Mouse (Mus musculus): ENCODE results near the gene Flt3. TPM values are rescaled to one million over a fixed set of nuclear protein-coding genes. Genes with fewer than 3 reads are reported as not detected.

The Flt3 gene
- polyA plus RNA-seq, 1 experiment from 2014 or later, result 1.9 TPM

DNA sequence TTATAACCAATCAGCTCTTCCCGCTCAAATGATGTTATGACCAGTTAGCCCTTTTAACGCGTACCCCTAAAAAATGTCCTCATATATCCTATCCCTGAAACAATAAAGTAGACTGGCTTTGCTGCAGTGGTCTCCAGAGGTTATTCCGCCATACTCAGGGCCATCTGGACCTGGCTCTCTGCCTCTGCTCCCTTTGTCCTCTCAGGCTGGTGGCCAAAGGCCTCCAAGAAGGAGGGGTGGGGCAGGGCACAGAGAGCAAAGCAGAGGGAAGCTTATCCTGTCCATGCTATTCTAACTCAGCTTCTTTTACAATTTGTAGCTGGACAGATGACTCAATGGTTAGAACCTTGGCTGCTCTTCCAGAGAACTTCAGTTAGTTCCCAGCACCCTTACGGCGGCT lies 32.1 kb downstream of the Flt3 start:
- 91% methylated on average over 6 of the region's 6 CpGs for WGBS
- H3K36me3 ChIP-seq (ENCODE audit: control insufficient read depth, insufficient read depth, low read length), result no peaks in the 10 kb centered on the region
- H3K4me2 ChIP-seq (ENCODE audit: low read depth, low read length), result no peak overlapping the region
- H3K9ac ChIP-seq (replicated peaks; ENCODE audit: low read depth, low read length), result no peak overlapping the region
- H3K27ac ChIP-seq (ENCODE audit: low read depth, low read length), result no peak overlapping the region
- no peak overlapping the region for H3K4me3 ChIP-seq (ENCODE audit: low read depth, low read length)
- no peaks in the 10 kb centered on the region for H3K9me3 ChIP-seq (ENCODE audit: control insufficient read depth, low read length)
- H3K4me1 ChIP-seq (ENCODE audit: control insufficient read depth, insufficient read depth, low read length), result no peaks in the 10 kb centered on the region
- ATAC-seq (ENCODE audit: low read depth), result no peak
- no peaks in the 10 kb centered on the region for H3K27me3 ChIP-seq (ENCODE audit: control insufficient read depth, insufficient read depth, low read length)

DNA sequence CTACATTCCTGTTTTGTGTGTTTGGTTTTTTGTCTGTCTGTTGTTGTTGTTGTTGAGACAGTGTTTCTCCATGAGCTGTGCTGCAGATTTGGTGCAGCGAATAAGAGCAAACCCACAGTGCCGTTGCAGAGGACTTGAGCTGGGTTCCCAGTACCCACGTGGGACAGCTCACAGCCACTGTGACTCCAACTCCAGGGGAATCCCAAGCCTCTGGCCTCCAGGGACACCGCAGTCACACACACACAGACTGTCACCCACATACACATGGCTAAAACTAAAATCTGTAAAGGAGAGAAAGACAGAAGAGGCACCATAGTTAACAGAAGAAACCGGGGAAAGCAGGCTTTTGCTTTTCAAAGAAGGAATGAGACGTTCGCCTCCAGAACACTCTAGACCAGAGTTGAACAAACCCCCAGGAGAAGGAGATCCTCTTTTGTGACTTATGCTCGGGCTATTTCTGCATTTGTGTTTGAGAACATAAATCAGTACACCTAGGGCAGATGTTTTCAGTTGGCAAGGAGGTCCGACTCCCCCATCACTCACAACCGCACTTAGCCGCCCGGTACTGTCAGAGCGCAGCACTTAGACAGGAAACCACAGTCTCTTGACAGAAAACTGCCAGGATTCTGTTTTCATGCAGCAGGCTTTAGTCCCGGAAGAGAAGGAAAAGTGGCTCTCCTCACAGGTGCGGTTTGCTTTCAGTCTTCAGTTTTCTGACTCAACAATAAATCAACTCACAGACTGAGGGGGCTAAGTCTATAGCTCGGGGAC lies 34.1 kb downstream of the Flt3 start:
- no peak overlapping the region for H3K9ac ChIP-seq (replicated peaks; ENCODE audit: low read depth, low read length)
- no peak overlapping the region for H3K4me3 ChIP-seq (ENCODE audit: low read depth, low read length)
- no peaks in the 10 kb centered on the region for H3K36me3 ChIP-seq (ENCODE audit: control insufficient read depth, insufficient read depth, low read length)
- no peaks in the 10 kb centered on the region for H3K9me3 ChIP-seq (ENCODE audit: control insufficient read depth, low read length)
- H3K27me3 ChIP-seq (ENCODE audit: control insufficient read depth, insufficient read depth, low read length), result no peaks in the 10 kb centered on the region
- no peak overlapping the region for H3K27ac ChIP-seq (ENCODE audit: low read depth, low read length)
- 68% methylated on average over 16 of the region's 16 CpGs for WGBS
- ATAC-seq (ENCODE audit: low read depth), result no peak
- no peak overlapping the region for H3K4me2 ChIP-seq (ENCODE audit: low read depth, low read length)
- H3K4me1 ChIP-seq (ENCODE audit: control insufficient read depth, insufficient read depth, low read length), result no peaks in the 10 kb centered on the region

DNA sequence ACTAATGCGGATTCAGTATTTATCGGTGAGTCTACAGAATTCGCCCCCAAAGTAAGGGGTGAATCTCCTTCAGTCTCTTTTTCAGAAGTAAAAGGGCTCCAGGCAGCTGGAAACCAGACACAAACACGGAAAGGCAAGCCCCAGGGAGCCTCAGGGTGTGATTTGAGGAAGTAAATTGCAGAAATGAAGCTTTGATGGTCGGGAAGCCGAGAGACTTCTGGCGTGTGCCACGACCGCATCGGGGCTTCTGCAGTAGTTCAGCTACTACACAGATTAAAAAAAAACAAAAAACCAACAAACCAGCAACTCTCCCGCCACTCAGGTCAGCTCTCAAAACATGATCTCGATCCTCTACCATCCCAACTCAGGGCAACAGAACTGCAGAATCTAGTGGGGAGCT lies 37.2 kb downstream of the Flt3 start:
- WGBS, result 72% methylated on average over 12 of the region's 12 CpGs
- H3K9me3 ChIP-seq (ENCODE audit: control insufficient read depth, low read length), result no peaks in the 10 kb centered on the region
- no peak overlapping the region for H3K4me2 ChIP-seq (ENCODE audit: low read depth, low read length)
- no peak overlapping the region for H3K4me3 ChIP-seq (ENCODE audit: low read depth, low read length)
- H3K4me1 ChIP-seq (ENCODE audit: control insufficient read depth, insufficient read depth, low read length), result no peaks in the 10 kb centered on the region
- no peaks in the 10 kb centered on the region for H3K27me3 ChIP-seq (ENCODE audit: control insufficient read depth, insufficient read depth, low read length)
- no peak overlapping the region for H3K27ac ChIP-seq (ENCODE audit: low read depth, low read length)
- no peak for ATAC-seq (ENCODE audit: low read depth)
- no peak overlapping the region for H3K9ac ChIP-seq (replicated peaks; ENCODE audit: low read depth, low read length)
- H3K36me3 ChIP-seq (ENCODE audit: control insufficient read depth, insufficient read depth, low read length), result no peaks in the 10 kb centered on the region

DNA sequence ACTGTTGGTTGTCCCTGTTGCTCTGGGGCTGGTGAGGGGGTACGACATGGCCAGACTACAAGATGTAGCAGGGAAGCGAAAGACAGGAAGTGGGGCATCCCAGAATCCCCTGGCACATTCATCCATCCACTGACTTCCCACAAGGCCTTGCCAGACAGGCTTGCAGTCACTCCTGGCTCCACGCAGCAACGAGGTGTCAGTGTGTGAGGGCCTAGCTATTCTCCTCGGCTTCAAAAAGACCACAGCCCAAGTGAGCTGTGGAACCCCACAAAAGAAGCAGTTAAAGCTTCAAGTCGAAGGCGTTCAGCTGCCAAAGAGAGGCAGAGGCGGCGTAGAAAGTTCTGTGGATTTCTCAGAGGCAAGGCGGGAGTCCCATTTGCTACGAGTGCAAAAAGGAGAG lies 41.8 kb downstream of the Flt3 start:
- H3K27ac ChIP-seq (ENCODE audit: low read depth, low read length), result no peak overlapping the region
- H3K9me3 ChIP-seq (ENCODE audit: control insufficient read depth, low read length), result no peaks in the 10 kb centered on the region
- ATAC-seq (ENCODE audit: low read depth), result no peak
- no peaks in the 10 kb centered on the region for H3K36me3 ChIP-seq (ENCODE audit: control insufficient read depth, insufficient read depth, low read length)
- no peak overlapping the region for H3K4me2 ChIP-seq (ENCODE audit: low read depth, low read length)
- no peak overlapping the region for H3K9ac ChIP-seq (replicated peaks; ENCODE audit: low read depth, low read length)
- H3K4me3 ChIP-seq (ENCODE audit: low read depth, low read length), result no peak overlapping the region
- 89% methylated on average over 11 of the region's 11 CpGs for WGBS
- H3K27me3 ChIP-seq (ENCODE audit: control insufficient read depth, insufficient read depth, low read length), result no peaks in the 10 kb centered on the region
- no peaks in the 10 kb centered on the region for H3K4me1 ChIP-seq (ENCODE audit: control insufficient read depth, insufficient read depth, low read length)

DNA sequence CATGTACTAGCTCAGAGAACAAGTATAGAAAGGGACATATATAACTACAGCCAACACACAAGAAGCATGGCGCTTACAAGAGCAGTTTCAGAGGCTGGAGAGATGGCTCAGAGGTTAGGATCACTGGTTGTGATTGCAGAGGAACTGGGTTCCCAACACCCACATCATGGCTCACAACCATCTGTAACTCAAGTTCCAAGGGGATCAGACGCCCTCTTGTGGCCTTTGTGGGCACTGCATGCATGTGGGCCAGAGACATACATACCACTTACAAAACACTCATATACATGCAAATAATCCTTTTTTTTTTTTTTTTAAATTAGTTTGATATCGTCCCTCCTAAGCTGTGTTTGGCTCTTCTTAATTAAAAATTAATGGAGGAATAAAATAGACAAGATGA lies 42.8 kb downstream of the Flt3 start:
- Histone ChIP-seq H3K4me3 (ENCODE audit: low read depth, low read length) (no peak overlapping the region), H3K9ac (replicated peaks; ENCODE audit: low read depth, low read length) (no peak overlapping the region), H3K4me2 (ENCODE audit: low read depth, low read length) (no peak overlapping the region), H3K9me3 (ENCODE audit: control insufficient read depth, low read length) (no peaks in the 10 kb centered on the region), H3K4me1 (ENCODE audit: control insufficient read depth, insufficient read depth, low read length) (no peaks in the 10 kb centered on the region), H3K27me3 (ENCODE audit: control insufficient read depth, insufficient read depth, low read length) (no peaks in the 10 kb centered on the region), H3K27ac (ENCODE audit: low read depth, low read length) (no peak overlapping the region), H3K36me3 (ENCODE audit: control insufficient read depth, insufficient read depth, low read length) (no peaks in the 10 kb centered on the region)
- no peak for ATAC-seq (ENCODE audit: low read depth)
- 51% methylated on average over 3 of the region's 3 CpGs for WGBS

DNA sequence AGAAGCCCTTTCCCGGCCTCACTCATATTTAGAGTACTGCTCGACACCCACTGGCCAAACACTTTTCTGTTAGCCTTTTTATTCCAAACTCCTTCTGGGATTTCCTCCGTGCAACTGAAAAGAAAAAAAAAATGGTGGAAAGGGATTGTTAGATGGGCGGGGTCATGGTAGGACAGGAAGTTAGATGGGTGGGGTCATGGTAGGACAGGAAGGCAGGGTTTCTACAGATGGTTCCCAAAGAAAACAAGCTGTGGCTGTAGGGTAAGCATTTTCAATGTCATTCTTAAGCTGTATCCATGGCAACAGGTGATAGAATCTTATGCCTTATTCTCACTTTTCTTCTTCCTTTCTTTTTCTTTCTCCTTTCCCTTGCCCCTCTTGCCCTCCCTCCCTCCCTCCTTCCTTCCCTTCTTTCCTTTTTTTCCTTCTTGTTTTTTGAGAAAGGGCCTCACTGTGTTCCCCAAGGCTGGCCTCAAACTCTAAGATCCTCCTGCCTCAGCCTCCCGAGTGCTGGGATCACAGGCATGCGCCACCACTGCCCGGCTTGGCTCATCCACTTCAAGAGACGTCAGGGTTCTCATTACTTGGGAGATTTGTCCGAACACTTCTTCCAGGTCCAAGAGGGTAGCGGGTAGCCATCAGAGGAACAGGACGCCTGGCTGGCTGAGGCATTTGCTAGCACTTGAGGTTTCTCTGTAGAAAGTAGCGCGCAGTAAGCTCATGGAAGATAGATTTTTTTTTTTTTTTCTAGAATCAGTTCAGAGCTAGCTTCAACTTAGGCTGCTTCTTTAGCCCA lies 43.8 kb downstream of the Flt3 start:
- Histone ChIP-seq H3K36me3 (ENCODE audit: control insufficient read depth, insufficient read depth, low read length) (no peaks in the 10 kb centered on the region), H3K9me3 (ENCODE audit: control insufficient read depth, low read length) (no peaks in the 10 kb centered on the region), H3K27ac (ENCODE audit: low read depth, low read length) (no peak overlapping the region), H3K4me3 (ENCODE audit: low read depth, low read length) (no peak overlapping the region), H3K4me1 (ENCODE audit: control insufficient read depth, insufficient read depth, low read length) (no peaks in the 10 kb centered on the region), H3K4me2 (ENCODE audit: low read depth, low read length) (no peak overlapping the region), H3K9ac (replicated peaks; ENCODE audit: low read depth, low read length) (no peak overlapping the region), H3K27me3 (ENCODE audit: control insufficient read depth, insufficient read depth, low read length) (no peaks in the 10 kb centered on the region)
- WGBS, result 92% methylated on average over 13 of the region's 13 CpGs
- ATAC-seq (ENCODE audit: low read depth), result no peak

DNA sequence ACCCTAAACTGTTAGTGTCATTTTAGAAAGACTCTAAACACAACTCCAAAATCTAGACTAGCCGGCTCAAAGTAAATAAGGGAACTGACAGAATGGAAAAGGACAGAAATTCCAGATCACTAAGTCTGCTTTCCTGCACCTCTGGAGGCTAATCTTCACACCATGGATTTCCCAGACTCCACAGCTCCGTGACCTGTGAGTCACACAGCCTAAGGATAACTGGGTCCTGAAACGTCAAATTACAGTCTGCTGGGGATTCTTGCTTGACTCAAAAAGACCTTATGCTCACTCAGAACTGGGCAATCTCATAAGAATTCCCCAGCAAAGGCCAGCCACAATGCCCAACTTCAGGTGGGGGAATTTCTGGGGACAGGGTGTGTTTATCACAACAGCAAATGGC lies 44.5 kb downstream of the Flt3 start:
- Histone ChIP-seq H3K27me3 (ENCODE audit: control insufficient read depth, insufficient read depth, low read length) (no peaks in the 10 kb centered on the region), H3K27ac (ENCODE audit: low read depth, low read length) (no peak overlapping the region), H3K4me2 (ENCODE audit: low read depth, low read length) (no peak overlapping the region), H3K36me3 (ENCODE audit: control insufficient read depth, insufficient read depth, low read length) (no peaks in the 10 kb centered on the region), H3K4me1 (ENCODE audit: control insufficient read depth, insufficient read depth, low read length) (no peaks in the 10 kb centered on the region), H3K9ac (replicated peaks; ENCODE audit: low read depth, low read length) (no peak overlapping the region), H3K4me3 (ENCODE audit: low read depth, low read length) (no peak overlapping the region), H3K9me3 (ENCODE audit: control insufficient read depth, low read length) (no peaks in the 10 kb centered on the region)
- ATAC-seq (ENCODE audit: low read depth), result no peak
- 81% methylated on average over 3 of the region's 3 CpGs for whole genome bisulfite sequencing

DNA sequence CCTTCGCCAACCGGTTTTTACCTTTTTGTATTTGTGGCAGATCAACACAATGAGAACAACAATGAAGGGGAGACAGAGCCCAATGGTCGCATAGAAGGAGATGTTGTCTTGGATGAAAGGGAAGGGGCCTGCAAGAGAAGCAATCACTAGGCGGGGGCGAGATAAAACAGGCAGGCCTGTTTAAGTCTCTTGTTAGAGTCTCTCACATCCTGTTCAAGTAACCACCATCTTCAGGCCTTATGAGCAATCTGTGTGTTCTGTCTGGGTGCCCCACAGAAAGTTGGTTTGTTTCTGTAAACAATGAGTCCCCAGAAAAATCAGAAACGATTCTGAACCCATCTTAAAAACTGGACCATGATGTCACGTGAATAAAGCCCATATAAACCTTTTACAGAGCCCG lies 45.3 kb downstream of the Flt3 start:
- no peaks in the 10 kb centered on the region for H3K36me3 ChIP-seq (ENCODE audit: control insufficient read depth, insufficient read depth, low read length)
- no peak overlapping the region for H3K9ac ChIP-seq (replicated peaks; ENCODE audit: low read depth, low read length)
- H3K4me2 ChIP-seq (ENCODE audit: low read depth, low read length), result no peak overlapping the region
- no peak overlapping the region for H3K4me3 ChIP-seq (ENCODE audit: low read depth, low read length)
- H3K27me3 ChIP-seq (ENCODE audit: control insufficient read depth, insufficient read depth, low read length), result no peaks in the 10 kb centered on the region
- no peaks in the 10 kb centered on the region for H3K9me3 ChIP-seq (ENCODE audit: control insufficient read depth, low read length)
- no peaks in the 10 kb centered on the region for H3K4me1 ChIP-seq (ENCODE audit: control insufficient read depth, insufficient read depth, low read length)
- 73% methylated on average over 8 of the region's 8 CpGs for WGBS
- ATAC-seq (ENCODE audit: low read depth), result no peak
- no peak overlapping the region for H3K27ac ChIP-seq (ENCODE audit: low read depth, low read length)

DNA sequence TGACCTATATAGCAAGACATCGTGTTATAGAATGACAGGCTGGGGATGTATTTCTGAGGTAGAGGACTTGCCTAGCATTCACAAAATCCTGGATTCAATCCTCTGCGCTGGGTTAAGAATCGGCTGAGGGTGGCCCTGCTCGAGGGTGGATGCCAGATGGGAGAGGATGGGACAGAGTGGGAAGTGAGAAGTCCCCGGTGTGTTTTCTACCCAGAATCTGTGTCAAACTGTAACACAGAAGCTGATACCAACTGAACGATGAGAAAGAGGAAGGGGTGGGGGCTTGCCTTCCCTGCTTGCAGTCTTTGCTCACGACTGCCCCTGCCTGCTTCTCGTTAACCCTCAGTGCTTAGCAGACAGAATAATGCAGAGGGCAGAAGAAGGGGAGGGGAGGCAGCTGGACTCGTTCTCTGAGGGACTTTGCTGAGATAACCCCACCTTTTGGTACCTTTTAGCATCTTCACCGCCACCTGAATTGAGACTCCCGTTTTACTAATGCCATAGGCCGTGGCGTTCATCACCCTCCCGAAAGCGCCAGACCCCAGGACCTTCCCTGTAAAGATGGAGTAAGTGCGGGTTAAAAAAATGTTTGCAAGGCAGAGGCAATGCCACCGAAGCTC lies 46.0 kb downstream of the Flt3 start:
- Histone ChIP-seq H3K4me2 (ENCODE audit: low read depth, low read length) (no peak overlapping the region), H3K9me3 (ENCODE audit: control insufficient read depth, low read length) (no peaks in the 10 kb centered on the region), H3K36me3 (ENCODE audit: control insufficient read depth, insufficient read depth, low read length) (no peaks in the 10 kb centered on the region), H3K4me3 (ENCODE audit: low read depth, low read length) (no peak overlapping the region), H3K4me1 (ENCODE audit: control insufficient read depth, insufficient read depth, low read length) (no peaks in the 10 kb centered on the region), H3K9ac (replicated peaks; ENCODE audit: low read depth, low read length) (no peak overlapping the region), H3K27me3 (ENCODE audit: control insufficient read depth, insufficient read depth, low read length) (no peaks in the 10 kb centered on the region), H3K27ac (ENCODE audit: low read depth, low read length) (no peak overlapping the region)
- no peak for ATAC-seq (ENCODE audit: low read depth)
- WGBS, result 72% methylated on average over 17 of the region's 17 CpGs

Data from neural tube, embryonic 14.5 days (tissue).